Mouse (Mus musculus) heart, embryonic 14.5 days (tissue): ENCODE measurements around the gene Xpo5. TPM values are rescaled to one million over a fixed set of nuclear protein-coding genes. Genes with fewer than 3 reads are reported as not detected.
A peak's percentile ranks its signal among the peaks of the same experiment; 100 is the strongest.

Experiments used
- ATAC-seq: fragments of 200-750 bp; cut with Nextera tagmentation; 2 replicates; pipeline ENCODE4 v1.8.0; 2017; ENCODE audit warnings: low read depth, moderate TSS enrichment; ENCODE audit not compliant: insufficient number of reproducible peaks, insufficient read depth, low FRiP score
- H3K27ac ChIP-seq, 2 experiments: fragments of 200-500 bp in 1 of 2; fragments of 300-500 bp in 1 of 2; sonication (generic) in 1 of 2; replicated peaks in 1 of 2; 2 replicates each; pipeline ENCODE4 v1.5.1; 2012 to 2014; ENCODE audit warnings: low read depth in 2 of 2, low read length in 2 of 2, control low read depth in 1 of 2, mild to moderate bottlenecking in 1 of 2, mixed read lengths in 1 of 2; ENCODE audit not compliant: control insufficient read depth in 1 of 2, insufficient read depth in 1 of 2
- H3K27me3 ChIP-seq: fragments of 300-500 bp; sonication (generic); 2 replicates; pipeline ENCODE4 v1.6.1; 2014; ENCODE audit warnings: mild to moderate bottlenecking, low read length, control low read depth; ENCODE audit not compliant: control insufficient read depth, insufficient read depth
- H3K36me3 ChIP-seq: fragments of 300-500 bp; sonication (generic); 2 replicates; pipeline ENCODE4 v1.6.1; 2014; ENCODE audit warnings: mild to moderate bottlenecking, control low read depth, low read length, mixed read lengths; ENCODE audit not compliant: control insufficient read depth, insufficient read depth
- H3K4me1 ChIP-seq, 2 experiments: fragments of 200-500 bp in 1 of 2; fragments of 300-500 bp in 1 of 2; sonication (generic) in 1 of 2; 2 replicates each; pipeline ENCODE4 v1.6.1; 2012 to 2014; ENCODE audit warnings: low read length in 2 of 2, control low read depth in 1 of 2, mixed read lengths in 1 of 2; ENCODE audit not compliant: control insufficient read depth in 2 of 2, insufficient read depth in 2 of 2
- H3K4me2 ChIP-seq: fragments of 300-500 bp; sonication (generic); 2 replicates; pipeline ENCODE4 v1.6.1; 2014; ENCODE audit warnings: mild to moderate bottlenecking, low read length
- H3K4me3 ChIP-seq, 2 experiments: fragments of 200-500 bp in 1 of 2; fragments of 300-500 bp in 1 of 2; sonication (generic) in 1 of 2; 2 replicates each; pipeline ENCODE4 v1.5.1; 2012 to 2014; ENCODE audit warnings: low read length in 2 of 2, mild to moderate bottlenecking in 2 of 2, control low read depth in 1 of 2, low read depth in 1 of 2, moderate library complexity in 1 of 2; ENCODE audit not compliant: control insufficient read depth in 1 of 2, insufficient read depth in 1 of 2
- H3K9ac ChIP-seq: fragments of 300-500 bp; sonication (generic); 2 replicates; pipeline ENCODE4 v1.6.1; 2014; ENCODE audit warnings: mild to moderate bottlenecking, low read length
- H3K9me3 ChIP-seq: fragments of 300-500 bp; sonication (generic); 2 replicates; pipeline ENCODE4 v1.6.1; 2016; ENCODE audit warnings: low read length, control low read depth; ENCODE audit not compliant: control insufficient read depth
- WGBS: fragments of 180-500 bp; shearing (Covaris S2); extraction: QIAGEN DNeasy Blood & Tissue Kit; methylation state at CpG from one replicate; pipeline ENCODE4 v1.1.7; 2014; 5-methylcytosine and 5-hydroxymethylcytosine counted together
- microRNA counts: library from miRNA; unstranded; fragments of <30 nt; microRNA quantifications from one replicate; lab custom pipeline; 2016
- microRNA-seq: library from miRNA; unstranded; fragments of <30 nt; microRNA quantifications from one replicate; pipeline ENCODE4, GENCODE M21; 2016
- polyA plus RNA-seq: library from polyadenylated mRNA; unstranded; fragments of >200 nt; fragmentation: Nextera tagmentation; extraction: Ambion mirVana; gene quantifications from 2 replicates; pipeline ENCODE4 v1.2.1, GENCODE M21; 2014

The Xpo5 gene
- polyA plus RNA-seq, 1 experiment from 2014 or later, result 24.1 TPM

GRCm38 (mm10) chr17:46287678-46288095 lies 85.1 kb downstream of the Xpo5 start:
- H3K4me1 ChIP-seq, result peaks cover 4 to 12% of the 10 kb centered on the region in 2 experiments
- no peak overlapping the region for H3K4me3 ChIP-seq
- peak; percentile 14; the same call in 1 of the 2 replicates for ATAC-seq
- 0 out of 4 replicates have a peak overlapping the region, but pooled peaks of 1 of the 2 experiments have one; percentile 8 for H3K27ac ChIP-seq
- no peak overlapping the region for H3K4me2 ChIP-seq
- H3K9ac ChIP-seq, result no peak overlapping the region
- 0 out of 2 replicates have a peak, but pooled peaks cover 3% of the 10 kb centered on the region for H3K27me3 ChIP-seq
- no peaks in the 10 kb centered on the region for H3K36me3 ChIP-seq
- no peaks in the 10 kb centered on the region for H3K9me3 ChIP-seq
- 66% methylated on average over 11 of the region's 11 CpGs for WGBS

MicroRNAs encoded within 50 kb of the gene (microRNA counts, 519-probe panel; counts per million panel counts)
- microRNA mmu-miR-693-3p (lab: Ali Mortazavi, UCI) (322 counts per million, percentile 70 among the panel's probes with 10 or more counts), microRNA mmu-miR-693-5p (lab: Ali Mortazavi, UCI) (322 counts per million, percentile 70 among the panel's probes with 10 or more counts)

Small RNA genes within 50 kb of the gene (microRNA-seq; reads per million reads assigned to microRNA genes)
- gene Mir693, result 0.84 reads per million

Other genes starting within 250 kb of the Xpo5 start
- gene Vegfa, start 170.4 kb upstream of the Xpo5 start, polyA plus RNA-seq, result 8.1 and 8.3 TPM in 2 replicates
- gene Mrps18a, start 91.8 kb upstream of the Xpo5 start, polyA plus RNA-seq, result 128 and 130 TPM in 2 replicates
- 6.8 and 7.0 TPM in 2 replicates for gene Rsph9, start 58.6 kb upstream of the Xpo5 start, polyA plus RNA-seq
- gene Mad2l1bp, start 49.2 kb upstream of the Xpo5 start, polyA plus RNA-seq, result 27.1 and 31.5 TPM in 2 replicates
- 24.8 and 29.1 TPM in 2 replicates for gene Gtpbp2, start 41.8 kb upstream of the Xpo5 start, polyA plus RNA-seq
- gene Polh, start 137 bp upstream of the Xpo5 start, polyA plus RNA-seq, result 11.2 and 11.7 TPM in 2 replicates
- 43.6 and 48.7 TPM in 2 replicates for gene Polr1c, start 45.3 kb downstream of the Xpo5 start, polyA plus RNA-seq
- gene Yipf3, start 45.3 kb downstream of the Xpo5 start, polyA plus RNA-seq, result 90.8 and 93.0 TPM in 2 replicates
- 0.53 and 0.92 TPM in 2 replicates for gene Lrrc73, start 50.7 kb downstream of the Xpo5 start, polyA plus RNA-seq
- 33.0 and 34.6 TPM in 2 replicates for gene Tjap1, start 80.2 kb downstream of the Xpo5 start, polyA plus RNA-seq
- gene Dlk2, start 94.6 kb downstream of the Xpo5 start, polyA plus RNA-seq, result 0.19 and 0.57 TPM in 2 replicates
- gene Abcc10, start 125.6 kb downstream of the Xpo5 start, polyA plus RNA-seq, result 4.1 and 5.6 TPM in 2 replicates
- 11.0 and 13.0 TPM in 2 replicates for gene Zfp318, start 180.9 kb downstream of the Xpo5 start, polyA plus RNA-seq
- 0.61 and 1.3 TPM in 2 replicates for gene Crip3, start 226.1 kb downstream of the Xpo5 start, polyA plus RNA-seq
- gene Slc22a7, start 235.7 kb downstream of the Xpo5 start, polyA plus RNA-seq, result not detected in 2 replicates